Mouse (Mus musculus) lung, embryonic 16.5 days (tissue): ENCODE results near the gene Tmem26. TPM values are rescaled to one million over a fixed set of nuclear protein-coding genes. Genes with fewer than 3 reads are reported as not detected.

ENCODE experiments used
- ATAC-seq: fragments of 200-750 bp; cut with Nextera tagmentation; 2 replicates; pipeline ENCODE4 v1.8.0; 2017; ENCODE audit warnings: low read depth, mild to moderate bottlenecking, moderate library complexity
- H3K27ac ChIP-seq: fragments of 300-500 bp; sonication (generic); 2 replicates; pipeline ENCODE4 v1.5.1; 2014; ENCODE audit warnings: mild to moderate bottlenecking, control low read depth, low read length
- H3K27me3 ChIP-seq: fragments of 300-500 bp; sonication (generic); 2 replicates; pipeline ENCODE4 v1.6.1; 2014; ENCODE audit warnings: low read depth, low read length, mixed read lengths; ENCODE audit not compliant: control insufficient read depth, insufficient read depth
- H3K36me3 ChIP-seq: fragments of 300-500 bp; sonication (generic); 2 replicates; pipeline ENCODE4 v1.6.1; 2014; ENCODE audit warnings: low read length; ENCODE audit not compliant: control insufficient read depth, insufficient read depth
- H3K4me1 ChIP-seq: fragments of 300-500 bp; sonication (generic); replicated peaks from 2 replicates; pipeline ENCODE4 v1.6.1; 2014; ENCODE audit warnings: low read length, mixed read lengths; ENCODE audit not compliant: control insufficient read depth, insufficient read depth
- H3K4me2 ChIP-seq: fragments of 300-500 bp; sonication (generic); 2 replicates; pipeline ENCODE4 v1.6.1; 2014; ENCODE audit warnings: low read depth, low read length, control low read depth
- H3K4me3 ChIP-seq: fragments of 300-500 bp; sonication (generic); 2 replicates; pipeline ENCODE4 v1.5.1; 2014; ENCODE audit warnings: mild to moderate bottlenecking, low read length, control low read depth
- H3K9ac ChIP-seq: fragments of 300-500 bp; sonication (generic); 2 replicates; pipeline ENCODE4 v1.6.1; 2014; ENCODE audit warnings: low read length, control low read depth
- H3K9me3 ChIP-seq: fragments of 300-500 bp; sonication (generic); 2 replicates; pipeline ENCODE4 v1.6.1; 2016; ENCODE audit warnings: low read length; ENCODE audit not compliant: control insufficient read depth
- WGBS: fragments of 180-500 bp; shearing (Covaris S2); extraction: QIAGEN DNeasy Blood & Tissue Kit; methylation state at CpG from one replicate; pipeline ENCODE4 v1.1.7; 2014; 5-methylcytosine and 5-hydroxymethylcytosine counted together
- polyA plus RNA-seq: library from polyadenylated mRNA; unstranded; fragments of >200 nt; fragmentation: Nextera tagmentation; extraction: Ambion mirVana; gene quantifications from 2 replicates; pipeline ENCODE4 v1.2.1, GENCODE M21; 2015

Gene Tmem26
- polyA plus RNA-seq, 1 experiment from 2014 or later = 8.1 TPM

- H3K4me2 ChIP-seq = no peak overlapping the region
- H3K27ac ChIP-seq = no peak overlapping the region
- H3K9ac ChIP-seq = no peak overlapping the region
- WGBS = 74% methylated on average over 10 of the region's 10 CpGs
- H3K4me1 ChIP-seq = no peaks in the 10 kb centered on the region
- no peak for ATAC-seq
- H3K4me3 ChIP-seq = no peak overlapping the region
- H3K27me3 ChIP-seq = no peaks in the 10 kb centered on the region
- H3K9me3 ChIP-seq = no peaks in the 10 kb centered on the region
- no peaks in the 10 kb centered on the region for H3K36me3 ChIP-seq
Measured at GRCm38 (mm10) chr10:68818065-68818759, 94.8 kb downstream of the Tmem26 start.

GRCm38 (mm10) chr10:68824519-68824918 lies 101.1 kb downstream of the Tmem26 start:
- H3K27me3 ChIP-seq = no peaks in the 10 kb centered on the region
- H3K4me3 ChIP-seq = no peak overlapping the region
- no peaks in the 10 kb centered on the region for H3K9me3 ChIP-seq
- ATAC-seq = no peak
- H3K9ac ChIP-seq = no peak overlapping the region
- H3K36me3 ChIP-seq = no peaks in the 10 kb centered on the region
- H3K4me1 ChIP-seq = no peaks in the 10 kb centered on the region
- WGBS = 75% methylated on average over 4 of the region's 4 CpGs
- no peak overlapping the region for H3K27ac ChIP-seq
- no peak overlapping the region for H3K4me2 ChIP-seq

Other genes with a start within 250 kb of the Tmem26 start
- gene Cabcoco1, start 181.8 kb upstream of the Tmem26 start, polyA plus RNA-seq = 11.0 and 11.4 TPM in 2 replicates